Mouse (Mus musculus) intestine, embryonic 16.5 days (tissue): ENCODE measurements around the gene Gab1. TPM values are rescaled to one million over a fixed set of nuclear protein-coding genes. Genes with fewer than 3 reads are reported as not detected.

Experiments used
- ATAC-seq: fragments of 200-750 bp; cut with Nextera tagmentation; 2 replicates; pipeline ENCODE4 v1.8.0; 2017; ENCODE audit warnings: moderate TSS enrichment, moderate library complexity
- H3K27ac ChIP-seq: fragments of 300-500 bp; sonication (generic); 2 replicates; pipeline ENCODE4 v1.5.1; 2014; ENCODE audit warnings: mild to moderate bottlenecking, low read length
- H3K27me3 ChIP-seq: fragments of 300-500 bp; sonication (generic); replicated peaks from 2 replicates; pipeline ENCODE4 v1.6.1; 2014; ENCODE audit warnings: low read length, control low read depth, mixed read lengths; ENCODE audit not compliant: control insufficient read depth, insufficient read depth
- H3K36me3 ChIP-seq: fragments of 300-500 bp; sonication (generic); 2 replicates; pipeline ENCODE4 v1.6.1; 2014; ENCODE audit warnings: low read length, control low read depth; ENCODE audit not compliant: control insufficient read depth, insufficient read depth
- H3K4me1 ChIP-seq: fragments of 300-500 bp; sonication (generic); 2 replicates; pipeline ENCODE4 v1.6.1; 2014; ENCODE audit warnings: low read length, control low read depth, mixed read lengths; ENCODE audit not compliant: control insufficient read depth, insufficient read depth
- H3K4me2 ChIP-seq: fragments of 300-500 bp; sonication (generic); 2 replicates; pipeline ENCODE4 v1.6.1; 2014; ENCODE audit warnings: low read depth, low read length, control low read depth
- H3K4me3 ChIP-seq: fragments of 300-500 bp; sonication (generic); 2 replicates; pipeline ENCODE4 v1.5.1; 2014; ENCODE audit warnings: mild to moderate bottlenecking, low read length
- H3K9ac ChIP-seq: fragments of 300-500 bp; sonication (generic); 2 replicates; pipeline ENCODE4 v1.6.1; 2014; ENCODE audit warnings: low read depth, low read length
- H3K9me3 ChIP-seq: fragments of 300-500 bp; sonication (generic); 2 replicates; pipeline ENCODE4 v1.6.1; 2016; ENCODE audit warnings: low read length, control low read depth; ENCODE audit not compliant: control insufficient read depth
- WGBS: fragments of 180-500 bp; shearing (Covaris S2); extraction: QIAGEN DNeasy Blood & Tissue Kit; methylation state at CpG from one replicate; pipeline ENCODE4 v1.1.7; 2014; 5-methylcytosine and 5-hydroxymethylcytosine counted together
- polyA plus RNA-seq: library from polyadenylated mRNA; unstranded; fragments of >200 nt; fragmentation: Nextera tagmentation; extraction: Ambion mirVana; gene quantifications from 2 replicates; pipeline ENCODE4 v1.2.1, GENCODE M21; 2015

Gene Gab1
- polyA plus RNA-seq, result 9.0 and 10.5 TPM in 2 replicates

- H3K9ac ChIP-seq, result peak within 1 kb of the TSS; percentile 94
- peak within 1 kb of the TSS; percentile 100 for H3K27ac ChIP-seq
- ATAC-seq, result peak; percentile 95
- no peaks in the 10 kb centered on the region for H3K27me3 ChIP-seq
- no peaks in the 10 kb centered on the region for H3K36me3 ChIP-seq
- no peaks in the 10 kb centered on the region for H3K9me3 ChIP-seq
- peaks cover 18% of the 10 kb centered on the region for H3K4me1 ChIP-seq
- H3K4me3 ChIP-seq, result peak within 1 kb of the TSS; percentile 92
- H3K4me2 ChIP-seq, result peak within 1 kb of the TSS; percentile 89
- WGBS, result under 1% methylated on average over 69 of the region's 70 CpGs
Observed at GRCm38 (mm10) chr8:80880196-80881106, at the start of gene Gab1. Gene Gab1, minus strand, starts transcription at chr8:80880519.

GRCm38 (mm10) chr8:80928770-80929169 is 48.5 kb upstream of the Gab1 start:
- no peaks in the 10 kb centered on the region for H3K9me3 ChIP-seq
- no peak overlapping the region for H3K27ac ChIP-seq
- no peaks in the 10 kb centered on the region for H3K36me3 ChIP-seq
- 0 out of 2 replicates have a peak, but pooled peaks cover 2% of the 10 kb centered on the region for H3K4me1 ChIP-seq
- no peak overlapping the region for H3K4me2 ChIP-seq
- ATAC-seq, result no peak
- H3K9ac ChIP-seq, result no peak overlapping the region
- no peak overlapping the region for H3K4me3 ChIP-seq
- no peaks in the 10 kb centered on the region for H3K27me3 ChIP-seq

DNA sequence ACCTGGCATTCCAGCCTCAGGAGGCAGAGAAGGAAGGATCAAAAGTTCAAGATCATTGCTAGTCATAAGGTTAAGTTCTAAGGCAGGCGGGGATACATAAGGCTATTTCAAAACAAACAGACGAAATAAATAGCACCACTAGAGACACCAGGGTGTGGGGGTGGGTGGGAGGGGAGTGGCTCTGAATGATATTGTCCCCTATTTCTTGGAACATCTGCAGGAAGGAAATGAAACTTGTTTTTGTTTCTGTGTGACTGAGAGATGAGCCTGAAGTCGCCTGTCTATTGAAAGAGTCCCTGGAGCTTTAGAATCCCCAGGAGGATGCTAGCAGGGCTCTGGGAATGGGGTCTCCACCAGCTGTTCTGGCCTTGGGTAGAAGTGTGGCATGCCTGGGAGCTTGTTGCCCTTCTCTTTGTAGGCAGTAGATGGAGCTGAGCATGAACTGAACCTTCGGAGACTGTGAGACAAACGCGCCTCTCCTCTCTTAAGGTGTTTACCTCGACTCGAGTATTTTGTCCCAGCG is 43.5 kb upstream of the Gab1 start:
- Histone ChIP-seq H3K4me2 (no peak overlapping the region), H3K4me3 (no peak overlapping the region), H3K9ac (no peak overlapping the region), H3K9me3 (no peaks in the 10 kb centered on the region), H3K27me3 (no peaks in the 10 kb centered on the region), H3K4me1 (0 out of 2 replicates have a peak, but pooled peaks cover 9% of the 10 kb centered on the region), H3K27ac (no peak overlapping the region), H3K36me3 (no peaks in the 10 kb centered on the region)
- WGBS, result 74% methylated on average over 9 of the region's 9 CpGs
- ATAC-seq, result no peak

DNA sequence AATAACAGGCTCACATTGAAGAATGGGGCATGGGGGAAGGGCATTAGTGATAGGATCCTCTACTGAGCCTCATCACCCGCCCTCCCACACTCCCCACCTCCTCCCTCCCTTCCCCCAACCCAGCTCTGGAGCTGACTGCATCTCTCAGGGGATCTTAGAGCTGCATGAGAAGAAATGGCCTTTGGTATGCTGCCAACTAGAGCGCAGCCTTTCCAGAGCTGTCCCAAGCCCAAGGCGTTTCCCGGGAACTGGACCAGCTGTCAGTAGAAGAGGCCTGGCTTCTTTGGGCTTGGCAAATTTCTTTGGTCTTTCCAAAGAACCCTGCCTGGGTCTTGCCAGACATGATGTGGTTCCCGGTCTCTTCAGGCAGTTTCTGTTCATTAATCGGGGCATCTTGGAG is 42.3 kb upstream of the Gab1 start:
- 38% methylated on average over 6 of the region's 6 CpGs for WGBS
- peak; percentile 88 for ATAC-seq
- peak overlapping the region; percentile 58 for H3K27ac ChIP-seq

DNA sequence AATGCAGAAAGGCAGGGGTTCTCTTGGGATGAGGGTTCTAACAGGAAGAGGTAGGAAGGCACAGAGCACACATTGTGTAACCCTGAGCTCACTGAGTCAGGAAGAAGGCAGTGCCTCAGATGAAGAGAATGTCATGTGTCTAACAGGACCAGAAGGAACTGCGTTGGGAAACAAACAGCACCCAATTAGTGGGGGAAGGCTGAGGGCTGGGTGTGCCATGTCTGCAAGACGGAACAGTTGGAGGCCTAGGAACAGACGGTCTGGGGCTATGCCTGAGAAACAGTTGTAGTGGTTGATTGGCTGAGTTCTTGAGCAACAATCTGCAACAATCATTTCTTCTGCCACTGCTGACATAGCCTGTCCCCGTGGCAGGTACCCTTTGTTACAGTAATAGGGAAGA is 38.8 kb upstream of the Gab1 start:
- WGBS, result 81% methylated on average over 4 of the region's 4 CpGs
- Histone ChIP-seq H3K36me3 (no peaks in the 10 kb centered on the region), H3K27me3 (no peaks in the 10 kb centered on the region), H3K4me3 (no peak overlapping the region), H3K4me2 (no peak overlapping the region), H3K9ac (no peak overlapping the region), H3K4me1 (0 out of 2 replicates have a peak, but pooled peaks cover 9% of the 10 kb centered on the region), H3K9me3 (no peaks in the 10 kb centered on the region), H3K27ac (no peak overlapping the region)
- ATAC-seq, result no peak

More for the DNA sequence above, 42.3 kb upstream of the Gab1 start:
- no peak overlapping the region for H3K4me3 ChIP-seq
- 0 out of 2 replicates have a peak, but pooled peaks cover 9% of the 10 kb centered on the region for H3K4me1 ChIP-seq
- no peaks in the 10 kb centered on the region for H3K9me3 ChIP-seq
- no peak overlapping the region for H3K9ac ChIP-seq
- no peak overlapping the region for H3K4me2 ChIP-seq
- no peaks in the 10 kb centered on the region for H3K36me3 ChIP-seq
- H3K27me3 ChIP-seq, result no peaks in the 10 kb centered on the region

- Histone ChIP-seq H3K9me3 (no peaks in the 10 kb centered on the region), H3K9ac (no peak overlapping the region), H3K4me1 (0 out of 2 replicates have a peak, but pooled peaks cover 4% of the 10 kb centered on the region), H3K4me3 (no peak overlapping the region), H3K27me3 (no peaks in the 10 kb centered on the region), H3K36me3 (no peaks in the 10 kb centered on the region), H3K27ac (no peak overlapping the region), H3K4me2 (no peak overlapping the region)
- no peak for ATAC-seq
- 90% methylated on average over 6 of the region's 6 CpGs for WGBS
Observed at GRCm38 (mm10) chr8:80918531-80918930, 38.2 kb upstream of the Gab1 start.

- no peaks in the 10 kb centered on the region for H3K9me3 ChIP-seq
- no peaks in the 10 kb centered on the region for H3K4me1 ChIP-seq
- 78% methylated on average over 11 of the region's 11 CpGs for WGBS
- no peak overlapping the region for H3K9ac ChIP-seq
- H3K36me3 ChIP-seq, result no peaks in the 10 kb centered on the region
- no peak for ATAC-seq
- no peak overlapping the region for H3K27ac ChIP-seq
- H3K4me2 ChIP-seq, result no peak overlapping the region
- H3K4me3 ChIP-seq, result no peak overlapping the region
- no peaks in the 10 kb centered on the region for H3K27me3 ChIP-seq
Observed at GRCm38 (mm10) chr8:80916463-80917235, 36.3 kb upstream of the Gab1 start.

GRCm38 (mm10) chr8:80913016-80913748 is 32.9 kb upstream of the Gab1 start:
- WGBS, result 100% methylated on average over 1 of the region's 1 CpGs
- Histone ChIP-seq H3K27me3 (no peaks in the 10 kb centered on the region), H3K9ac (no peak overlapping the region), H3K9me3 (no peaks in the 10 kb centered on the region), H3K36me3 (no peaks in the 10 kb centered on the region), H3K4me2 (no peak overlapping the region), H3K4me1 (0 out of 2 replicates have a peak, but pooled peaks cover 5% of the 10 kb centered on the region), H3K4me3 (no peak overlapping the region), H3K27ac (peak overlapping the region; percentile 60)
- ATAC-seq, result peak; percentile 78
